Mouse (Mus musculus) bone marrow, adult 2 months (tissue): ENCODE measurements around the gene AA986860. TPM values are rescaled to one million over a fixed set of nuclear protein-coding genes. Genes with fewer than 3 reads are reported as not detected.

Experiments used
- H3K27ac ChIP-seq: fragments of 200-500 bp; 2 replicates; pipeline ENCODE4 v1.5.1; 2012; ENCODE audit warnings: low read depth, mild to moderate bottlenecking, control low read depth, inconsistent platforms, low read length; ENCODE audit not compliant: control insufficient read depth, poor library complexity, insufficient read depth
- H3K4me1 ChIP-seq: fragments of 200-500 bp; 2 replicates; pipeline ENCODE4 v1.6.1; 2011; ENCODE audit warnings: low read length; ENCODE audit not compliant: control insufficient read depth, insufficient read depth
- H3K4me3 ChIP-seq: fragments of 200-500 bp; replicated peaks from 2 replicates; pipeline ENCODE3; 2011; ENCODE audit warnings: mild to moderate bottlenecking, low read depth, low read length, control low read depth; ENCODE audit not compliant: control insufficient read depth
- CTCF ChIP-seq: fragments of 200-500 bp; IDR thresholded peaks from 2 replicates; pipeline ENCODE4 v1.5.1; 2011; ENCODE audit warnings: low read length, control low read depth; ENCODE audit not compliant: control insufficient read depth, insufficient read depth
- POLR2A ChIP-seq: fragments of 200-500 bp; IDR thresholded peaks from 2 replicates; pipeline ENCODE4 v1.6.1; 2011; ENCODE audit warnings: low read depth, mild to moderate bottlenecking, control low read depth, low read length, borderline replicate concordance; ENCODE audit not compliant: control insufficient read depth
- WGBS: fragments of 180-500 bp; shearing (Covaris S2); methylation state at CpG from one replicate; pipeline ENCODE4 v1.1.7; 2018; 5-methylcytosine and 5-hydroxymethylcytosine counted together
- polyA plus RNA-seq: library from polyadenylated mRNA; stranded (reverse); fragments of >200 nt; gene quantifications from 2 replicates; pipeline ENCODE4 v1.2.4, GENCODE M21; 2011; ENCODE audit warnings: low replicate concordance; ENCODE audit not compliant: missing spikeins, insufficient read depth, insufficient read length

AA986860 gene
- 1.9 and 2.6 TPM in 2 replicates for polyA plus RNA-seq

DNA sequence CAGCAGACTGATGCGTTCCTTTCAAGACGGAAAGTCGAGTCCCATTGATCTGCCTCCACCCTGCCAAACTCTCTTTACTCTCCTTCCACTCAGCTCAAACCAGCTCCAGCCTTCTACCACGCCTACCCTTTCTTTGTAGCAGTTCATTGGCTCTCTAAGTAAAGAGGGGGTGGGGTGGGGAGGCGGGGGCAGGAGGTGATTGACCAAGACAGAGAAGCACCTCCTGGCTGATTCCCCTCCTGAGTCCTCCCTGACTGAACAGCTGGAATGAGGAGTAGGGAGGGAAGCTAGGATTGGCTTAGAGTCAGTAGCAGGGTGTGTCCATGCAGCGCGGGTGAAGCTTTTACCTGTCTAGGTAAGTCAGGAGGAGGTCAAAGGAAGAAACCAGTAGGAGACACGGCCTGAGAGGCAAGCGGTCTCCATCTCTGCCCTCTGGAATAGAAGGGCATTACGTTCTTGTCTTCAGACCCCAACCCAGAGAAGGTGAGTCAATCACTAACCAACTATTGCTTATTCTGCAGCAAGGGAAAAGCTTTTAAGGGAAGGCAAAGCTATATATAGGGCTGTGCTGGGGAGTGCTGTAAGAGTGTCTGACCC lies at the start of gene AA986860:
AA986860 (plus strand) TSS at position 236 of the 597 bp plus-strand sequence.
- 72% methylated on average over 10 of the region's 10 CpGs for WGBS
- H3K4me1 ChIP-seq, result no peaks in the 10 kb centered on the region; the same call in 1 of the 2 replicates
- peak within 1 kb of the TSS; percentile 18 for H3K4me3 ChIP-seq
- H3K27ac ChIP-seq, result no peak within 1 kb of the TSS
- TF ChIP-seq POLR2A, result no peak
- no peak for TF ChIP-seq CTCF

DNA sequence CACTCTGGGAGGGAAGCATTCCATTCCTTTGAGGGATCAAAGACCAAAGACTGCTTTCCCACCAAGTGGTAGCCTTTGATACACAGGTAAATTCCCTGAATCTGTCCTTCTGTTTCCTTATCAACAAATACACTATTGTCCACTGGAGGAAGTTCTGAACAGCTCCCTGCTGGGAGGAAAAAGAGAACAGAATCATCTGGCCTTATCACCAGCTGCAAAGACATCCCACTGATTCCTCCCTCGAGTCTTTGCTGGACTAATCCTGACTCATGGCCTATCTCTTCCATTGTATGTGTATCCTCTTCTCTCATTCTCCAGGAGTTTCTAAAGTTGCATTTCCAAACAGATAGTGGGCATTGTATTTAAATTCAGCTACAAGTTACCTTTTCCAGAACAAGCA lies 47.9 kb upstream of the AA986860 start:
- TF ChIP-seq POLR2A, result no peak
- no peak for TF ChIP-seq CTCF
- WGBS, result 33% methylated on average over 1 of the region's 1 CpGs
- Histone ChIP-seq H3K4me3 (no peak overlapping the region), H3K4me1 (no peaks in the 10 kb centered on the region), H3K27ac (no peak overlapping the region)

DNA sequence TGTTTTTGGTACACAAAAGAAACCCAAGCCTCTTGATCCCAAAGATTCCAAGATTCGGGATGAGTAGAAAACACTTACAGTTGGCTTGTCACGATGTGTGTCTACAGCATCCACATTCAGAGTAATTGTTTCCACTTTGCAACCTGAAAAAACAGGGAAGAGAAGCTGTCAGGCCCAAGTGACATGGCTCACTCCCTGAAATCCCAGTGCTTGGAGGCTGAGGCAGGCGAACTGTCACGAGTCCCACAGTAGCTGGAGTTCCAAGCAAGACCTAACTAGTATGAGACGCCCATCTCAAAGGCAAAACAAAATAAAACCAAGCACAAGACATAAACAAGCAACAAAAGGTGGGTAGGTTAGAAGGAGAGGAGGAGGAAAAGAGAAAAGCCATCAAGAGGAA lies 33.2 kb upstream of the AA986860 start:
- Histone ChIP-seq H3K27ac (no peak overlapping the region), H3K4me3 (no peak overlapping the region), H3K4me1 (no peaks in the 10 kb centered on the region)
- TF ChIP-seq CTCF (no peak), POLR2A (no peak)
- WGBS, result 92% methylated on average over 5 of the region's 5 CpGs

DNA sequence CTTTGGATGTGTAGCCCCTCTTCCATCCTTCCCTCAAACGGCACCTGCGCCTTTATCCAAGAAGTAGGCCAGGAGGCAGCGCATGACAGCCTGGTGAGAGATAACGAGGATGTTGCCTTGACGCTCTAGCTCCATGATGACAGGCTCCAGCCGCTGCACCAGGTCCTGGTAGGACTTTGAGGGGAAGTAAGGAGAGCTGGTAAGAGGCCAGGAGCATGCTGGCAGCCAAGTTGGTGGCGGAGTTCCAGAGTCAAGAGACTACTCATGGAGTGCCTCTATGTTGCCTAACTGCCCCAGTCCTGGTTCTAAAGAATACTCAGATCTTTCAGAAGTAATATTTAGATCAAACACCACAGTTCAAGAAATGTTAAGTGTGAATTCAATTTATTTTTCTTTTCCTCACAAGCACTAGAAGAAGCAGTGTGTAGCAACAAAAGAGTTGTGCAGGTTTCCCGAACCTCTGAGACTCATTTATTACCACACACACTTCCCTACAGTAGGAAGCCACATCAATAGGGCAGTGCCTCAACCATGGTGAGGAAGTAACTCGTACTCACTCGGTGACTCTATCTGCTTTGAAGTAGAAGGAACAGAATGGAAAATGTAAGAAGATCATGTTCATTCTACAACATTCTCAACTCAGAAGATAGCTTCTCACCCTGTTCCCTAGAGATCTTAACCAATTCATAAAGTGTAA lies 31.7 kb upstream of the AA986860 start:
- Histone ChIP-seq H3K4me1 (no peaks in the 10 kb centered on the region), H3K4me3 (no peak overlapping the region), H3K27ac (no peak overlapping the region)
- WGBS, result 75% methylated on average over 10 of the region's 10 CpGs
- no peak for TF ChIP-seq POLR2A
- no peak for TF ChIP-seq CTCF

DNA sequence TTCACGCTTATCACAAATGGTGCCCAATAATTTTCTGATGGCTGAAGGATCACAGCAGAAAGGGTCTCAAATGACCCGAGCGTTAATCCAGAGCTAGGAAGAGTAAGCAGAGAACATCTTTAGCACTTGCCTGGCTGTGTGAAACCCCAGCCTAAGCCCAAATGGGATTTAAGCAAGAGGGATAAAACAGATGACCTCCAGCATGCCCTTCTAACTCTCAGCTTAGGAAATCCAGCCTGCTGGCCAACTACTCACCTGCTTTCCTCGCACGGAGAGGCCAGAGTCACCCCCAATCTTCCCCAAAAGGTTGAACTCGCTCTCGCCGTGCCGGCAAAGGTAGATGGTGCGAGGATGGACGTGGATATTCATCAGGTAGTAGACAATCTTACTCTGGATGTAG lies 29.8 kb upstream of the AA986860 start:
- no peak overlapping the region for H3K27ac ChIP-seq
- no peak overlapping the region for H3K4me3 ChIP-seq
- H3K4me1 ChIP-seq, result no peaks in the 10 kb centered on the region
- TF ChIP-seq POLR2A (no peak), CTCF (no peak)
- 92% methylated on average over 11 of the region's 11 CpGs for WGBS

DNA sequence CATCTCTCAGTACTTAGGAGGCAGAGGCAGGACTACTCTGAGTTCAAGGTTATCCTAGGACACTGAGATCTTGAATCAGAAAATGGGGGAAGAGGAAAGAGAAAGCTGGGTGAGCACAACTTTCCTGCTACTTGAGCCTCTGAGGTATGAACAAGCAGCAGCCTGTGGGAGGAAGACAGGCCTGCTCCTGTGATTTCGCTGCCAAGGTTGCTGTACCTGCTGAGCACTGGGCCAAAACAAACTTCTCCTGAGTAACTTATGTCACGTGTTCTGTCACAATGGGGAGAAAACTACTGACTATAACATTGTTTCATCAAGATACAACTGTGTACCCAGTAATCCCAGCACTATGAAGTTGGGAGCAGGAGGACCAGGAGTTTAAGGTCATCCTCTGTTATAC lies 28.2 kb upstream of the AA986860 start:
- no peak overlapping the region for H3K27ac ChIP-seq
- no peaks in the 10 kb centered on the region for H3K4me1 ChIP-seq
- 91% methylated on average over 2 of the region's 2 CpGs for WGBS
- no peak overlapping the region for H3K4me3 ChIP-seq
- TF ChIP-seq POLR2A, result no peak
- TF ChIP-seq CTCF, result no peak

DNA sequence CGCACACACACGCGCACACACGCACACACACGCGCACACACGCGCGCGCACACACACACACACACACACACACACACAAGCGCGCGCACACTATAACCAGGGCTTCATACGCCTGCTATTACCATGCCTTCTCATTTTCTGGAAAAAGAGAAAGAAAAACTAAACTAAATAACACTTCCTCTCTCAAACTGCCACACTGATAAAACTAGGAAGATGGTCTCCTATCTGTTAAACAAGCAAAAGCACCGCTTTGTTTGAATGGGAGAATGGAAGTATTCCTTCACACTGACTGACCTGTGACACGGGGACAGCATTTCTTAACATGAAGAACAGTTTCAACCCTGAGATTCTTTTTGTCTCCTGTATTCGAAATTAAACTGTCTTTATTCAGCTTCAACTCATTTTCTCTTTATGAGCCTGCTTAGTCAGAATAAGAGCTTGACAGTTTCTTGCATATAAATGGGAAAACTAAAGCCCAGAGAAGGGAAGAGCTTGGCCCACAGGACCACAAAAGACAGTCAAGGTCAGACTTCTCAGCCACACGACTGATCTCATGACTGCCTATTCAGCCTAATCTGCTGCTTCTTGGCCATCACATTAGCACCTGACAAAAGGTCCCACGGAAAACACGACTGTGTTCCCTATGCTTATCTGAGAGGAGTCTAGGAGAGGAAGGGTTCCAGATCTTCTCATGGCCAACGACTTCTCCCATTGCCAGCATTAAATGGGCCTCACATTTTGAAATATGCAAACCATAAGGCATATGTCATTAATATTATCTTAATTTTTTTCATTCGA lies 21.3 kb upstream of the AA986860 start:
- 85% methylated on average over 22 of the region's 22 CpGs for WGBS
- H3K4me3 ChIP-seq, result no peak overlapping the region
- TF ChIP-seq CTCF, result no peak
- TF ChIP-seq POLR2A, result no peak
- no peak overlapping the region for H3K27ac ChIP-seq
- no peaks in the 10 kb centered on the region for H3K4me1 ChIP-seq

DNA sequence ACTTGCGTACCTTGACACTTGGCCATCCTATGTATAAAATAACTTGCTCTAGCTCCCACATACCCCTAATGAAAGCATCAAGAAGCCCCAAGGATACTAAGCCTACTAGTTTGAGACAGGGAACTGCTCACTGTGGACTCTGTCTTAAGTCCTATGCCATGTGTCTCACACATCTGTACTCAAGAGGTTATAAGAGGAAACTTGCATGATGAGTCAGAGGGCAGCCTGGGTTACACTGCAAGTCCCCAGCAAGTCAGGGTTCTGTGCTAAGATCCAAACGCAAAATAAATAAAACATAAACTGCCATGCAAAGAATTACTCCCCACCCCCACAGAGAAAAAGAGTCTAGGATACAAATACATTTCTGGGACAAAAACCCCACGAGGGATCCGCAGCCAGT lies 17.7 kb upstream of the AA986860 start:
- WGBS, result 87% methylated on average over 4 of the region's 4 CpGs
- Histone ChIP-seq H3K4me1 (no peaks in the 10 kb centered on the region), H3K4me3 (no peak overlapping the region), H3K27ac (no peak overlapping the region)
- TF ChIP-seq CTCF (no peak), POLR2A (no peak)
